Mouse (Mus musculus): ENCODE results near the gene Hba-x.
"Not testable (repeated sequence)": the region's sequence is repeated elsewhere in the genome, so short reads cannot be mapped to it uniquely, and the experiment has no call there.

Hba-x gene

DNA sequence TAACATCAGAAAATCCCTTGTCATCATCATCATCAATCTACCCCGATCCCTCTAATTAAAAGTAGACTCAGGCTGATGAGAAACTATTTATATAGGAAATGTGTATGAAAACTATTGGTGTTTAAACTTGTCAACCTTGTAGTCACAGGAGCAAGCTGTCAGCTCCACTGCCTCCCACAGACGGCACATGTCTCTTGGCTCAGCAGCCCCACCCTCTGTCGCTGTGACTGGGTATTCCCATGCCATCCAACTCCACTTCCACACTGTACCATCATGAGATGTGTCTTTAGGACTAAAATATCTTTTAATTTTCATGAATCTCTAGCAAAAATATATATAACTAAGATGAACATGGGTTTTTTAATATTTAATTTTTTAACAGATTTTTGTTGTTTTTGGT is 27.9 kb upstream of the Hba-x start:
- ATAC-seq (ENCODE audit: insufficient number of reproducible peaks, low FRiP score, low TSS enrichment): no peak

DNA sequence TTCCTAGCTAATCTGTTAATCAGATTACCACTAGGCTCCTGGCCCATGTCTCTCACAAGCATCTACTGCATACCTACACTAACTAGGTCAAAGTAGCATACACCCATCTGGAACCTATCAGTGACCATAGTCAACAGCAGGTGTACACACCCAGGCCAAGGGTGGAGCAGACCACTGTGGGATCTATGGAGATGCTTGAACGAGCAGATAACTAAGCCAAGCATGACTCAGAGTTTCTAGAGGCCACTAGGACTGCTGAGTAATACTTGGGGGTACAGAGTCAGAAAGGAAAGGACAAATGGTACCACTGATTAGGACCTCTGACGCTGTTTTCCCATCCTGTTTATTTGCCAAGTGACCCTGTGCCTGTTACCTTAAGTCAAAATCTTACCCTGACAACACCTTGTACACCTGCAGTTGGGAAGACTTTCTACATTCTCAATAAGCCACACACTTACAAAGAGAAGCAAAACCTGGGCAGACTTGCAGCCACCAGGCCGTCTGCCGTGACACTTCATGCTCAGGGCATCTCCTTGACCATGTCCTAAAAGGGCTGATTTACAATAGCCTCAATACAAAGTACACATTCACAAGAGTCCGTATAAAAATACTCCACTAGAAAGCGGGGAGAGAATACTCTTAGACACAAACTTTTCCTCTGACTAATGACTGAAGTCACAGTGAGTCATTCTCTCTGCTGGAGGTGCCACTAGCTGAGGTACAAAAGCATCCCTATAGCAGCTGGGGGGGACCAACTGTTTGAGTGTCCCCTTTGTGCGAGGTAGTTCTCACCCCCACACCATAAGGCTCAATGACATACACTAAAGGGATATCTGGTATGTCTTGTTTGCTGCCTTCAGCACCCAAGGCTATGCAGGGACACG is 25.1 kb upstream of the Hba-x start:
- ATAC-seq (ENCODE audit: insufficient number of reproducible peaks, low FRiP score, low TSS enrichment): no peak

DNA sequence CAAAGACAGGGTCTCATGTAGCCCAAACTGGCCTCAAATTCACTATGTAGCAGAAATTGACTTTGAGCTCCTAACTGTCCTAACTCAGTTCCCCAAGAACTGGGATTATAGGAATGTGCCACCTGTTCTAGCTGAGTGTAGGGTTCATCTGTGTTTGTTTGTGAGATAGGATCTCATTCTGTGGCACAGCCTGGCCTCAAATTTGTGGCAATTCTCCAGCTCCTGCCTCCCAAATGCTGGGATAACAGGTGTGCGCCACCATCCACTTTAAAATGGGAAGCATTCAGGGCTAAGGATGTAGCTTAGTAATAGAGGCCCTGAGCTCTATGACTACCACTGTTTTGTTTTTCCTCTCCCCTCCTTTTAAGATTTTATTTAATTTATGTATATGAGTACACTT is 23.1 kb upstream of the Hba-x start:
- no peak for ATAC-seq (ENCODE audit: insufficient number of reproducible peaks, low FRiP score, low TSS enrichment)

DNA sequence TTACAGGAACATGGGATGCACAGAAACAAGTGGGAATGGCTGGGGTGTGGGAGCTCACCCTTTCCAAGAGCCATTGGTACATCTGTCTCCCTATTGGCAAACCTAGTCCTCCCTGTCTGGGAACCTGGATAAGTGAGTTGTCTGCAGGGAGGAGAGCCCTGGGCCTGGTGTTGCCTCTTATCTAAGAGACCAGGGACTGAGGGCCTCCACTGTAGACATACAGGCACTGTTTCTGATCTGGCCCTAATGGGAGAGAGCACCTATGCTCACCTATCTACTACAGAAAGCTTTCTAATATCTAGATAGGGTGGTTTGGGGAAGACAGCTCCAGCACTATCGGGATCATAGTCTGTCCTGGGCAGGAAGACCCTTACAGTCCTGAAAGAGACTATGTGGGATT is 20.1 kb upstream of the Hba-x start:
- no peak for ATAC-seq (ENCODE audit: insufficient number of reproducible peaks, low FRiP score, low TSS enrichment)

DNA sequence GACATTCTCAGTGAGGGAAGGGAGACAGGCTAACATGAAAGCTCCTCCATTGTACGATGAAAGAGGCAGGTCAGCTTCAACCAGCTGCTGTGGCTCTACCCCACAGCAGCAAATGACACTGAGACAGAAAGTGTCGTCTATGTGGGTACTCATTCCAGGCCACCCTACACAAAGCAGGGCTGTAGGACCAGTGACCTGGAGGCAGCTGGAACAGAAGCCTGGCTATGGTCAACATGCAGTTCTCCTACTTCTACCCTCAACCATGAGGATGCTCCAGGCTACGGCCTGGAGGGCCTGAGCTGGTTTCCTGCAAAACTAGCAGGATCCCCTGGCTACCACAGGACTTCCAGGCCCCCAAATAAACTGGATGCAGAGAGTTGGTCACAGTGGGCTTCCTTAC is 19.6 kb upstream of the Hba-x start:
- no peak for ATAC-seq (ENCODE audit: insufficient number of reproducible peaks, low FRiP score, low TSS enrichment)

DNA sequence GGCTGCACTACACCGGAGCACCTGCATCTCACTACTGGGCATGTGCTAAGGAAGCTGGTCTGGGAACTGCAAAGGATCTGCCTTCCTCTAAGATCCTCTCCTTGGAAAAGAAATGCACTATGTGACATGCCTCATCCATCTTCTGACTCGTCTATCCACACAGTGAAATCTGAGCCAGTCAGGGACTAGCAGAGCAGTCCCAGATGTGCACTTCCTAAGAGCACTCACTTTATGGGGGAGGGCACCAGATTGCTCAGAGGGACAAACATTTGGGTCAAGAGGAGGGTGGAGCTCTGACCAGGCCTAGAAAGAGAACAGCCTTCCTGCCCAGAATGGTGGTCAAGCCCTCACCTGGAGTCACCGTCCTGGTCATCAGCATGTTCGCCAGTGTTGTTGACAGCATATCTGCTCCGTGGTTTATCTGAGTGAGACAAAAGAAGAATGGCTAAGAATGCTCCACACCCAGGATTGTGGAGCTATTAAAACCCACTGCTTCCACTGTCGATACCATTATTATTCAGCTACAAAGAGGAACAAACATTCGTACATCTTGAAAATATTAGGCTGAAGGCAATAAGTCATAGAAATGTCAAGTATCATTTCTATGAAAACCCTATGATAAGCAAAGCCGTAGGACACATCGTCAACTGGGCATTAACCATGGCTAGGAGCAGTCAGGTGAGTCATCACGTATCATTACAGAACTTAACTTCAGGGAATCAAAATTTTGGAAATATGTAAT is 13.4 kb upstream of the Hba-x start:
- ATAC-seq (ENCODE audit: insufficient number of reproducible peaks, low FRiP score, low TSS enrichment): no peak

DNA sequence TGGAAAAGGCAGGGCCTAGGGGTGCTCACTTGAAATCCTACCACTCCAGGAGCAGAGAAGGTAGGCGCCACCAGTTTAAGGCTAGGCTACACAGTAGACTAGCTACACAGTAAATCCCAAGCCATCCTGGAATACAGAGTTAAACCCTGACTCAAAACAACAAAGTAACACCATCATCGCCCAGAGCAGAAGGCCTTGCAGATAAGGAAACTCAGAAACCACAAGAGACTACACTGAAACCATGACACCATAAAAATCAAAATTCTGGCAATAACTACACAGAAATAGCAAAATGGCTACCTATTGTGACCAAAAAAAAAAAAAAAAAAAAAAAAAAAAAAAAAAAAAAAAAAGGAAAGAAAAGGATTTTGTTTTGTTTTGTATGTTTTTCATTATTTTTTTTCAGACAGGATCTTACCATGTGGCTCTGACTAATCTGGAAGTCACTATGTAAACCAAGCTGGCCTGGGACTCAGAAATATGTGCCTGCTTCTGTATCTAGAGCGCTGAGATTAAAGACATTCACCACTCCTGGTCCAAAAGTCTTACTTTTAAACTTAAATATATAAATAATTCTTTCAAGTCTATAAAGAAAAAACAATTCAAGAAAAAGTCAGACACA is 11.0 kb upstream of the Hba-x start:
- ATAC-seq (ENCODE audit: insufficient number of reproducible peaks, low FRiP score, low TSS enrichment): no peak

DNA sequence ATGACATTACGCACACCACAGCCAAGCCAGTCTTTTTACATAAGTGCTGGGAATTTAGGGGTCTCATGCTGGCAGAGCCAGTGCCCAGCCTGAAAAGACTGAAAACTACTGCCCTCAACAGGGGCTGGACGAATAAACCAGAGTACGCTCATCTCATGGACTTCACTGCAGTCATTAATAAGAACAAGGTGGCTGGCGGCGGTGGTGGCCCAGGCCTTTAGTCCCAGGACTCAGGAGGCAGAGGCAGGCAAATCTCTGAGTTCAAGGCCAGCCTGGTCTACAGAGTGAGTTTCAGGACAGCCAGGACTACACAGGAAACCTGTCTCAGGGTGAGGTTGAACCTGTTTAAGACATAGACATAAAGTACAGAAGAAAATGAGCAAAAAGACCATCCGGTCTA is 10.0 kb upstream of the Hba-x start:
- ATAC-seq (ENCODE audit: insufficient number of reproducible peaks, low FRiP score, low TSS enrichment): no peak

DNA sequence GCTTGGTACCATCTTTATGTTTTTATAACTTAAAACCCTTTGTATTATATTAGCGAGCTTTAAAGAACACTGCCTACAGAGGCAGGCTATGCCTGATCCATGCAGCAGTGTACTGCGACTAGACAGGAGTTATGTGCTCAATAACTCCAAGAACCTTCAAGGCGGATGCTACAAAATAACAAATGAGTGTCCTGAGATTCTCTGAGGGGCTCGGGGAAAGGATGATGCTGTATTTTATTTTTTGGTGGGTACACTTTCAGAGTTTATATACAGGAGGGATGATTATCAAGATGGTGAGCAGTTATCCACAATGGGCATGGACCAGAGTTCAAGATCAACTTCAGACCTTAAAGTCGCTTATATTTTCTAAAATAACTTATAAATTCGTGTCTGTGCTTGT is 9.4 kb upstream of the Hba-x start:
- no peak for ATAC-seq (ENCODE audit: insufficient number of reproducible peaks, low FRiP score, low TSS enrichment)

DNA sequence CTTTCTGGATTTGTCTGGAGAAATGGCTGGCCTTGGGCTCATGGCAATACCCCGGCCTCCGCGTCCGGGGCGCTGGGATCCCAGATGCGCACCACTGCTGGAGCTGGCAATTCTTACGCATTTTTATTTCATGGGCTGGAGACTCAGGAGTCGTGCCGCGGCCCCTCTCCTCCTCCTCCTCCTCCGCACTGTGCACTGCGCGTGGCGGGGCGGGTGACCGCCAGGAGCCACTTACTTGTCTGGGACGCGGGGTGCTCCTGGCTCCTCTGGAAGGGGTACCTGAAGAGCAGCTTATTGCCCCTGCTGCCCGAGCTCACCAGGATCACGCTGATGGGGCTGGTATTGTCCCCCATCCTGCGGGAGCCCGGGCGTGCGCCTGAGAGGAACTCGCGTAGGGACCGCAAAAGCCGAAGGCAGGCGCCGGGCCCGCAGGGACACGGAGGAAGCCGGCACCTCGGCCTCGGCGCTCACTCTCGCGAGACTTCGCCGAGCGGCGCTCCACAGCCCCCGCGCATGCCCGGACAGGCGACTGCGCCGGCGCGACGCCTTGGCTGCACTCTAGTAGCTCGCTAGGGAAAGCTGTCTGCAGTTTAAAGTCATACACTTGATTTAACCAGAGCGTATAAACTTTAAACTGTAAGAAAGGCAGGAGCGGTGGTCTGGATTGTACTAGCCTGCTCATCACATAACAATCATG is 8.9 kb upstream of the Hba-x start, which contains the start of gene Nprl3:
Gene Nprl3 (minus strand): TSS at position 520 of the 697 bp plus-strand sequence.
- ATAC-seq (ENCODE audit: insufficient number of reproducible peaks, low FRiP score, low TSS enrichment): peak; percentile 98

DNA sequence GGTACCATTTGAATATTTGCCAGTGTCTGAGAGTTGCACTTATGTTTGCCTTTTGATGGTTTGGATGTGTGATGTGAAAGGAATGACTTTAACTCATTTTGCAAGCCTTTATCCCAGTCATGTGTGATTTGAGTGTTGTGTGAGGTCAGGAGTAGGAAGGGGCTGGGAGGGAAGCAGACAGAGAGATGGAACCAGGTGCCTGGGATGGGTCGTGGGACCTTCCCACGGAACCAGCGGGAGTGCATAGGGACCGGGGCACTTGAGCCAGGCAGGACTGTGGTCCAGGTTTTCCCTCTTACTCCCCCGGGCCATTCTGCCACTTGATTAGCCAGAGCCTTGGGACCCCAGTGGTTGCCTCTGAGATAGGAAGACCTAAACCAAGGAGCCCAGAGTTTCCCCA is 8.2 kb upstream of the Hba-x start:
- ATAC-seq (ENCODE audit: insufficient number of reproducible peaks, low FRiP score, low TSS enrichment): 0 out of 2 replicates have a peak, but pooled peaks have one; percentile 2

DNA sequence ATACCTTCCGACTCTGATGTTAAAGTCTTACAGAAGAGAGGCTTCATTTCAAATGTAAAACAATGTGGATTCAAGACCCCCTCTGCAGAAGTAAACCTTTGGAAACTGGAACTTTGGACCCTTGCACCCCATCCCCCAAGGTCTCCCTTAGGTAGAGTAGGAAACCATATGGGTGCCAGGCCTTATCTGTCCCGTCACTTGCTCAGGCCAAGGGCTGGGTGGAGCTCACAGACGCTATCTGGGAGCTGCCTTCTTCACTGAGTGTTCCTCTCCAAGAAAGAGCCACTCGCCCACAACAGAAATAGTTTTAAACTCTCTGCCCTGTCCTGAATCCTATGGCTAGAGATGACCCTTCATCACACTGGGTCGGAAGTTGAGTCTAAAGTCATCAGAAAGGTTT is 7.2 kb upstream of the Hba-x start:
- no peak for ATAC-seq (ENCODE audit: insufficient number of reproducible peaks, low FRiP score, low TSS enrichment)

DNA sequence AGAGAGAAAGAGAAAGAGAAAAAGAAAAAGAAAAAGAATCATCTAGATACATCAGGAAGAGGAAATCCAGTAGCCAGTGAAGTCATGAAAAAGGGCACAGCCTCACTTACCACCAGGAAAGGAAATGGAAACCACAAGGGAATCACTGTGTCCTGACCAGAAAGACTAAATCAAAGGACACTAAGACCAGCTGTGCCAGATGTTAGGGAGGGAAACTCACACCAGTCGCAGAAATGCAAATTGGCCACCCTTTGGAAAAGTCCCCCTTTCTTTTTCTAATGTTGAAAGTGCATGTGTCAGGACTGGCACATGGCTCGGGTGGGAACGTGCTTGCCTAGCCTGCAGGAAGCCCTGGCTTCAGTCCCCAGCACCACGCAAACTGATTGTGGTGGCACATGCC is 5.0 kb upstream of the Hba-x start:
- no peak for ATAC-seq (ENCODE audit: insufficient number of reproducible peaks, low FRiP score, low TSS enrichment)

DNA sequence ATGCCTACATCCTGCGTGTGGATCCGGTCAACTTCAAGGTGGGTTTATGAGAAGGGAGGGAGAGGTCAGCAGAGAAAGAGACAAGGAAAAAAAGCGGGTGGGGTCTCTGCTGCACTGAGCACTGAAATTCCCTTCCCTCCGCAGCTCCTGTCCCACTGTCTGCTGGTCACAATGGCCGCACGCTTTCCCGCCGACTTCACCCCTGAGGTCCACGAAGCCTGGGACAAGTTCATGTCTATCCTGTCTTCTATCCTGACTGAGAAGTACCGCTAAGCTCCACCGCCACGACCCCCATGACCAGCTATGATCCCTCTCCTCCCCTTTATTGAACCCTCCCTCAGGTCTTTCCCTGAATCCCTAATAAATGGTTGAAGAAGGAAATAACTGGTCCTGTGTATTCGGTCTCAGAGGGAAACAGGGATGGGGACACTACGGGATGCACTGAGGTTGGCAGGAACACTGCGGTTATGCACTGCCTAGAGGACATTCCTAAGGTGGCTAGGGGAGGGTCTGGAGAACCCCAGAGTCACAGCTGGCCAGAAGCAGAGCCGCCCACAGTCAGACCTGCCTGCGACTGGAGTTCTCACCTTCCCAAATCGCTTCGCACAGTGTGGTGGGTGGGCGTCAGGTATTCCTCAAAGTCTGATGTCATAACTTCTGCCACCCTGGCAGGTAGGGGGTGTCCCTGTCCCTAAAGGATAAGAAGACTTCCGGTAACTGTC is 1.7 kb downstream of the Hba-x start:
- no peak for ATAC-seq (ENCODE audit: insufficient number of reproducible peaks, low FRiP score, low TSS enrichment)

DNA sequence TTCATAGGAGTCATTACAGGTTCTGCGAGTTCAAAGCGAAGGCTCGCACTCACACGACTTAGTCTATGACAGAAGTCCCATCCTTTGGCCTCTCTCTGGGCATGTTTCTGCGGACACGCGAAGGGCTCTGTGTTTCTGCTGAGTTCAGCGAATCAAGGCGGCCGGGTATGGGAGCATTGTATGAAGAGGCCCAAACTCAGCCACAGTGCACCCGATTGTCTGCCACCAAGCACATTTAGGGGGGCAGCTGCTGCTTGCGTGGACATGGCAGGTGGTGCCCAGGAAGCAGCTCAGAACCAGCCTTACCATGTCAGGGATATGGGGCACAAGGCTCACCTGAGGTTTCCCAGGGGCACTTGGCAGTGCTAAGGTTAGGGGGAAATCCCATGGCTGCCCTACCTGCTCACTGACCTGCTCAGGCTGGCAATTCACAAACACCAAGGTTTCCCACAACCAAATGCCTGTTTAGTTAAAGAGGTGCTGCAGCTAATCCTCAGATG is 2.3 kb downstream of the Hba-x start:
- ATAC-seq (ENCODE audit: insufficient number of reproducible peaks, low FRiP score, low TSS enrichment): no peak

DNA sequence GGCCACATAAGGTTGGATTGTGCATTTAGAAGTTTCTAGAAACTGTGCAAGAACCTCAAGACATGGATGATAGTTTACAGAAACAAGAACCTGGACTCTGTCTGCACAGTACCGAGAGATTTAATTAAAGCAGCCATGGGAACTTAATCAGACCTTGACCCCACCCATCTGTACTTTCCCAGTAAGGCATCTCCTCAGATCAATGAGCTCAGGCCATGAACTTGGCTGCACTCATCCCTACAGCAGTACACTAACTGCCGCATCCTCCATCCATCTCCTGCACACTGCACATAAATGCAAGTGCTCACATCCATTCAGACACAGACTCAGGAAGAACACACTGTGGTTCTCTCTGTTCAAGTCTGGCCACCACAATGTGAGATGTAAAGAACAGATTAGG is 4.4 kb downstream of the Hba-x start:
- no peak for ATAC-seq (ENCODE audit: insufficient number of reproducible peaks, low FRiP score, low TSS enrichment)

DNA sequence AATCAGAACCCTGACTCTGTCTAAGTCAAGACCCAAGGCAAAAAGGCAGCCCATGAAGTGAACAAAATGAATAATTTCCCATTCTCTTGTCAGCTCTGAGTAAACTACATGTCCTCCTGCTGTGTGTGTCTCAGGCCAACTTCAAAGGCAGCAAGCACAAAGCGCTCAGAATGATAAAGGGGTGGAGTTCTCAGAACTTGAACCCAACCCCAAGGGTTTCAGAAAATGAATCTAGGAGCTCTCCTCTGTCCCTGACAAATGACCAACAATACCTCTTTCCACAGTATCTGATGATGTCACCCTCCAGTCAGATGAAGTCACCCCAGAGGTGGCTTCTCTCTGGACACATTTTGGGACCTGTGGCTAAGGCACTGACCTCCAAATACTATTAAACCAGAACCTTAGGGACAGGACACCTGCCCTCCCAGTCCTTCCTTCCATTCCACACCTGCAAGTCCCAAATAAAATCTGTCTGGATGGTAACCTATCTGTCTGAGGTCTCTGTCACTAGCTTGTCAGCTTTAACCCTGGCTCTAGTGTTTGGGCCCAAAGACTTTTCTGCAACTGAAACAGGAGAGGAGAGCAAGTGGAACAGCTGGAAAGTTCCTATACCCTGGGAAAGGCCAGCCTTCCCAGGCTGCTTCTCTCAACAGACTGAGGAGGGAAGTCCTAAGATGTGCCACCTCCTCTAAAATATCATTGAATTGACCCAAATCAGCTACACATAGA is 5.4 kb downstream of the Hba-x start:
- no peak for ATAC-seq (ENCODE audit: insufficient number of reproducible peaks, low FRiP score, low TSS enrichment)

DNA sequence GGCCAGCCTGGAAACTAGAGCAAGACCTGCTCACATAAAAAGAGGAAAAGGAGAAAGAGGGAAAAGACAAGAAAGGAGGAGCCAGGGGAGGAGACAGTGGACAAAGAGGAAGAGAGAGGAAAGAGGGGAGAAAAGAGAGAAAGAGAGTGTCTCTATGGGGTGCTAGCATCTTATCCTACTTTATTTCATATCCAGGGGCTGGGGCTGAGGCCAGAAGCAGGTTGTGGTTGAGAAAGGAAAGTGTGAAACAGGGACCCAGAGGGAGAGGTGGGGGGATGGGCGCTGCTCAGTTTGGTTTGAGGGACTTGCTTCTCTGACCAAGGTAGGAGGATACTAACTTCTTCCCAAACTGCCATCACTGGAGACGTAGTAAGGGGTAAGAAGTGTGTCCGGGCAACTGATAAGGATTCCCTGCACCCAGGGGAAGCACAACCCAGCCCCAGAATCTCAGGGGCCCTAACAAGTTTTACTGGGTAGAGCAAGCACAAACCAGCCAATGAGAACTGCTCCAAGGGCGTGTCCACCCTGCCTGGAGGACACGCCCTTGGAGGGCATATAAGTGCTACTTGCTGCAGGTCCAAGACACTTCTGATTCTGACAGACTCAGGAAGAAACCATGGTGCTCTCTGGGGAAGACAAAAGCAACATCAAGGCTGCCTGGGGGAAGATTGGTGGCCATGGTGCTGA is 7.0 kb downstream of the Hba-x start, which contains the start of gene Hba-a1:
Gene Hba-a1 (plus strand): TSS at position 421 of the 687 bp plus-strand sequence.
- not testable (repeated sequence) for ATAC-seq (ENCODE audit: insufficient number of reproducible peaks, low FRiP score, low TSS enrichment)
